Mouse (Mus musculus): Measurements from ENCODE around the gene Gm20388. TPM values are rescaled to one million over a fixed set of nuclear protein-coding genes. Genes with fewer than 3 reads are reported as not detected.

Gene Gm20388
- polyA plus RNA-seq, 1 experiment: 49.7 TPM

GRCm38 (mm10) chr8:121544276-121544785 lies 1633.7 kb downstream of the Gm20388 start, which contains the start of gene 1700018B08Rik:
TSS of gene 1700018B08Rik (minus strand) at chr8:121544320.
- WGBS: 81% methylated on average over 12 of the region's 12 CpGs
- H3K4me3 ChIP-seq (ENCODE audit: insufficient read depth, low read depth, low read length): no peak within 1 kb of the TSS
- H3K4me1 ChIP-seq (ENCODE audit: control insufficient read depth, insufficient read depth, low read length): no peaks in the 10 kb centered on the region
- TF ChIP-seq CTCF (conservative IDR thresholded peaks at IDR 0.05; ENCODE audit: insufficient read depth, insufficient read length, low read depth, low read length) (no peak), POLR2A (IDR thresholded peaks at IDR 0.05; ENCODE audit: low read depth, low read length) (no peak)
- no peaks in the 10 kb centered on the region for H3K27me3 ChIP-seq (replicated peaks; ENCODE audit: control insufficient read depth, insufficient read depth, low read length)
- no peak within 1 kb of the TSS for H3K27ac ChIP-seq (ENCODE audit: insufficient read depth, low read depth, low read length)
- no peaks in the 10 kb centered on the region for H3K36me3 ChIP-seq (ENCODE audit: control insufficient read depth, insufficient read depth, low read length)
- DNase-seq: no peak

DNA sequence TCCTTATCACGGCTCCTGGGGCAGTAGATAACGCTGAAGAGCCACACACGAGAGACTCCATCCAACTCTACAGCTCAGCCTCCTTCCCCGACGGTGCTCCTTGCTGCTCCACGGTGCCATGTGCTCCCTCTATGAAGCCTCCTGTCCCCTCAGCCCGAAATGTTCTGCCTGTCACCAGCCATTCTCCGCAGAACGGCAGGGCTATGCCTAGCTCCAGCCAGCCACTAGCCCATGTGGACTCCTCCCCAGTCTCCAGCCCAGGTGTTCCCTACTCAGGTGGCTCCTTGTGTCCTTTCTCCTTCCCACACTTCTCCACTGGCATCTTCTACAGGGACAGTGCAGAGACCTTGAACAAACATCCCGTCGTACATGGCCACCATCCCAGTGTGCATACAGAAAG lies 1634.3 kb downstream of the Gm20388 start:
- H3K4me3 ChIP-seq (ENCODE audit: insufficient read depth, low read depth, low read length): no peak overlapping the region
- no peaks in the 10 kb centered on the region for H3K27me3 ChIP-seq (replicated peaks; ENCODE audit: control insufficient read depth, insufficient read depth, low read length)
- TF ChIP-seq POLR2A (IDR thresholded peaks at IDR 0.05; ENCODE audit: low read depth, low read length) (no peak), CTCF (conservative IDR thresholded peaks at IDR 0.05; ENCODE audit: insufficient read depth, insufficient read length, low read depth, low read length) (no peak)
- H3K36me3 ChIP-seq (ENCODE audit: control insufficient read depth, insufficient read depth, low read length): no peaks in the 10 kb centered on the region
- H3K4me1 ChIP-seq (ENCODE audit: control insufficient read depth, insufficient read depth, low read length): no peaks in the 10 kb centered on the region
- no peak for DNase-seq
- H3K27ac ChIP-seq (ENCODE audit: insufficient read depth, low read depth, low read length): no peak overlapping the region
- WGBS: 73% methylated on average over 11 of the region's 11 CpGs

DNA sequence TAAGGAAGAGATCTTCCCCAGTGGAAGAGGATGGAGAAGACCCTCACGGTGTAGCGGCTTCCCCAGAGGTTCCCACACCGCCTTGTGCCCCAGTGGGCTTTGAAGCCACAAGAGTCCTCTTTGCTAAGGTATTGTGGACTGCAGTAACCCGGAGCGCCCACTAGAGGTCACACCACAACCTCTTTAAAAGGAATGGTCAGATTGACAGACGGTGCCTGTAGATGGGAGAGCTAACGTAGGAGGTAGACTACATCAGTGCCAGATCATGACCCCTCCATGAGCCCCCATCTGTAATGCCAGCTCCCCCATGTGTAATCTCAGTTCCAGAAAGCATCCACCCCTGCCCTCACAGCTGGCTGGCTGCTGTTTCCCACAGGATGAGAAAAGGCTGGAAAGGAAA lies 1636.5 kb downstream of the Gm20388 start:
- Histone ChIP-seq H3K4me3 (ENCODE audit: insufficient read depth, low read depth, low read length) (no peak overlapping the region), H3K36me3 (ENCODE audit: control insufficient read depth, insufficient read depth, low read length) (no peaks in the 10 kb centered on the region), H3K27ac (ENCODE audit: insufficient read depth, low read depth, low read length) (no peak overlapping the region), H3K27me3 (replicated peaks; ENCODE audit: control insufficient read depth, insufficient read depth, low read length) (no peaks in the 10 kb centered on the region), H3K4me1 (ENCODE audit: control insufficient read depth, insufficient read depth, low read length) (no peaks in the 10 kb centered on the region)
- TF ChIP-seq CTCF (conservative IDR thresholded peaks at IDR 0.05; ENCODE audit: insufficient read depth, insufficient read length, low read depth, low read length) (peak; percentile 89), POLR2A (IDR thresholded peaks at IDR 0.05; ENCODE audit: low read depth, low read length) (no peak)
- WGBS: 7% methylated on average over 7 of the region's 7 CpGs
- DNase-seq: peak; percentile 73

- H3K27ac ChIP-seq (ENCODE audit: insufficient read depth, low read depth, low read length): no peak overlapping the region
- TF ChIP-seq POLR2A (IDR thresholded peaks at IDR 0.05; ENCODE audit: low read depth, low read length) (no peak), CTCF (conservative IDR thresholded peaks at IDR 0.05; ENCODE audit: insufficient read depth, insufficient read length, low read depth, low read length) (no peak)
- no peak for DNase-seq
- 78% methylated on average over 6 of the region's 6 CpGs for WGBS
- H3K36me3 ChIP-seq (ENCODE audit: control insufficient read depth, insufficient read depth, low read length): no peaks in the 10 kb centered on the region
- no peaks in the 10 kb centered on the region for H3K4me1 ChIP-seq (ENCODE audit: control insufficient read depth, insufficient read depth, low read length)
- no peaks in the 10 kb centered on the region for H3K27me3 ChIP-seq (replicated peaks; ENCODE audit: control insufficient read depth, insufficient read depth, low read length)
- no peak overlapping the region for H3K4me3 ChIP-seq (ENCODE audit: insufficient read depth, low read depth, low read length)
These were observed 1639.4 kb downstream of the Gm20388 start for GRCm38 (mm10) chr8:121550056-121550455.

- no peak overlapping the region for H3K27ac ChIP-seq (ENCODE audit: insufficient read depth, low read depth, low read length)
- no peaks in the 10 kb centered on the region for H3K36me3 ChIP-seq (ENCODE audit: control insufficient read depth, insufficient read depth, low read length)
- WGBS: 72% methylated on average over 24 of the region's 24 CpGs
- H3K27me3 ChIP-seq (replicated peaks; ENCODE audit: control insufficient read depth, insufficient read depth, low read length): no peaks in the 10 kb centered on the region
- TF ChIP-seq POLR2A (IDR thresholded peaks at IDR 0.05; ENCODE audit: low read depth, low read length) (no peak), CTCF (conservative IDR thresholded peaks at IDR 0.05; ENCODE audit: insufficient read depth, insufficient read length, low read depth, low read length) (no peak)
- DNase-seq: no peak
- no peak overlapping the region for H3K4me3 ChIP-seq (ENCODE audit: insufficient read depth, low read depth, low read length)
- H3K4me1 ChIP-seq (ENCODE audit: control insufficient read depth, insufficient read depth, low read length): no peaks in the 10 kb centered on the region
These were observed 1640.7 kb downstream of the Gm20388 start for GRCm38 (mm10) chr8:121551065-121551985.

GRCm38 (mm10) chr8:121552506-121552905 lies 1641.9 kb downstream of the Gm20388 start:
- H3K27ac ChIP-seq (ENCODE audit: insufficient read depth, low read depth, low read length): no peak overlapping the region

GRCm38 (mm10) chr8:121553831-121554475 lies 1643.3 kb downstream of the Gm20388 start:
- H3K4me1 ChIP-seq (ENCODE audit: control insufficient read depth, insufficient read depth, low read length): no peaks in the 10 kb centered on the region
- TF ChIP-seq CTCF (conservative IDR thresholded peaks at IDR 0.05; ENCODE audit: insufficient read depth, insufficient read length, low read depth, low read length) (no peak), POLR2A (IDR thresholded peaks at IDR 0.05; ENCODE audit: low read depth, low read length) (no peak)
- no peak overlapping the region for H3K27ac ChIP-seq (ENCODE audit: insufficient read depth, low read depth, low read length)
- no peaks in the 10 kb centered on the region for H3K27me3 ChIP-seq (replicated peaks; ENCODE audit: control insufficient read depth, insufficient read depth, low read length)
- no peak overlapping the region for H3K4me3 ChIP-seq (ENCODE audit: insufficient read depth, low read depth, low read length)
- DNase-seq: no peak
- WGBS: 93% methylated on average over 32 of the region's 32 CpGs
- no peaks in the 10 kb centered on the region for H3K36me3 ChIP-seq (ENCODE audit: control insufficient read depth, insufficient read depth, low read length)

More at GRCm38 (mm10) chr8:121552506-121552905, 1641.9 kb downstream of the Gm20388 start:
- no peaks in the 10 kb centered on the region for H3K4me1 ChIP-seq (ENCODE audit: control insufficient read depth, insufficient read depth, low read length)
- DNase-seq: no peak
- 88% methylated on average over 9 of the region's 9 CpGs for WGBS
- no peak overlapping the region for H3K4me3 ChIP-seq (ENCODE audit: insufficient read depth, low read depth, low read length)
- H3K27me3 ChIP-seq (replicated peaks; ENCODE audit: control insufficient read depth, insufficient read depth, low read length): no peaks in the 10 kb centered on the region
- TF ChIP-seq CTCF (conservative IDR thresholded peaks at IDR 0.05; ENCODE audit: insufficient read depth, insufficient read length, low read depth, low read length) (no peak), POLR2A (IDR thresholded peaks at IDR 0.05; ENCODE audit: low read depth, low read length) (no peak)
- H3K36me3 ChIP-seq (ENCODE audit: control insufficient read depth, insufficient read depth, low read length): no peaks in the 10 kb centered on the region

All from kidney, adult 2 months (tissue).